Mouse (Mus musculus) neural tube, embryonic 13.5 days (tissue): ENCODE measurements around the gene Plxna4. TPM values are rescaled to one million over a fixed set of nuclear protein-coding genes. Genes with fewer than 3 reads are reported as not detected.

ENCODE experiments used
- ATAC-seq: fragments of 200-750 bp; cut with Nextera tagmentation; 2 replicates; pipeline ENCODE4 v1.8.0; 2017; ENCODE audit warnings: low read depth, mild to moderate bottlenecking, moderate TSS enrichment, moderate library complexity
- H3K27ac ChIP-seq: fragments of 300-500 bp; sonication (generic); replicated peaks from 2 replicates; pipeline ENCODE4 v1.5.1; 2015; ENCODE audit warnings: moderate library complexity, mild to moderate bottlenecking, inconsistent platforms
- H3K27me3 ChIP-seq: fragments of 300-500 bp; sonication (generic); 2 replicates; pipeline ENCODE4 v1.6.1; 2015; ENCODE audit warnings: mild to moderate bottlenecking, inconsistent platforms
- H3K36me3 ChIP-seq: fragments of 300-500 bp; sonication (generic); 2 replicates; pipeline ENCODE4 v1.6.1; 2015; ENCODE audit warnings: mild to moderate bottlenecking, inconsistent platforms
- H3K4me1 ChIP-seq: fragments of 300-500 bp; sonication (generic); replicated peaks from 2 replicates; pipeline ENCODE4 v1.6.1; 2015; ENCODE audit warnings: inconsistent platforms
- H3K4me2 ChIP-seq: fragments of 300-500 bp; sonication (generic); 2 replicates; pipeline ENCODE4 v1.6.1; 2015; ENCODE audit warnings: inconsistent platforms, mild to moderate bottlenecking, moderate library complexity
- H3K4me3 ChIP-seq: fragments of 300-500 bp; sonication (generic); 2 replicates; pipeline ENCODE4 v1.5.1; 2015; ENCODE audit warnings: mild to moderate bottlenecking, inconsistent platforms
- H3K9ac ChIP-seq: fragments of 300-500 bp; sonication (generic); 2 replicates; pipeline ENCODE4 v1.6.1; 2015; ENCODE audit warnings: moderate library complexity, mild to moderate bottlenecking, inconsistent platforms
- H3K9me3 ChIP-seq: fragments of 300-500 bp; sonication (generic); 2 replicates; pipeline ENCODE4 v1.6.1; 2016; ENCODE audit warnings: inconsistent platforms
- WGBS: fragments of 180-500 bp; shearing (Covaris S2); methylation state at CpG from one replicate; pipeline ENCODE4 v1.1.7; 2015; 5-methylcytosine and 5-hydroxymethylcytosine counted together
- polyA plus RNA-seq: library from polyadenylated mRNA; unstranded; fragments of >200 nt; fragmentation: Nextera tagmentation; extraction: Ambion mirVana; gene quantifications from 2 replicates; pipeline ENCODE4 v1.2.1, GENCODE M21; 2015

Plxna4 gene
- polyA plus RNA-seq: 16.1 and 17.1 TPM in 2 replicates

DNA sequence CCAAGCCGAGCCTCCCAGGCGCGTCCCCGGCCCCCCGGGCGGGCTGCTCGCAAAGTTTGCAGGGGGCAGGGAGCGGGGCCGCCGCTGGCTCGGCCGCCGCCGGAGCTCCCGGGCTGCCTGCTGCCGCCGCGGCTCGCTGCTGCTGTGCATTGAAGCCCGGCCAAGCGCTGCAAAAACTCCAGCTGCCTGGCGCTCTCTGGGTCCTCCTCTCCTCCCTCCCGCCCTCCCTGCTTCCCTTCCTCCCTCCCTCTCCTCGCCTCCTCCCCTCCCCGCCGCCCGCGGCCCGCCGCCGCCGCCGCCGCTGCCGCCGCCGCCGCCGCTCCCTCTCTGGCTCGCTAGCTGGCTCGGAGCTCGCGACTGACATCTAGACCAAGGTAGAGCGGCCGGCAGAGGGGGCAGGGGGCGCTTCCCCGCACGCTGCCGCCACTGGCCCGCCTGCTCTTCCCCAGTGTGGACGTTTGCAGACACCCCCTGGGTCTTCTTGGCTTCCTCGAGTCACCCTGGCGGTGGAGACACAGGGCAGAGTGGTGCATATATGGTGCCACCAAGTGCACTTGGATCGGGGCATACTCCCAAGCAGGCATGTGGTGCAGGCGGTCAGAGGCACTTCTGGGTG lies at the start of gene Plxna4:
Plxna4 (minus strand) TSS at position 137 of the 616 bp plus-strand sequence.
- WGBS: under 1% methylated on average over 31 of the region's 55 CpGs
- no peaks in the 10 kb centered on the region for H3K9me3 ChIP-seq
- H3K36me3 ChIP-seq: no peaks in the 10 kb centered on the region
- ATAC-seq: peak; percentile 78
- H3K9ac ChIP-seq: peak within 1 kb of the TSS; percentile 99
- H3K27ac ChIP-seq: peak within 1 kb of the TSS; percentile 97
- peaks cover 44% of the 10 kb centered on the region for H3K4me1 ChIP-seq
- H3K4me2 ChIP-seq: peak within 1 kb of the TSS; percentile 81
- H3K27me3 ChIP-seq: peaks cover 31% of the 10 kb centered on the region
- peak within 1 kb of the TSS; percentile 87 for H3K4me3 ChIP-seq

DNA sequence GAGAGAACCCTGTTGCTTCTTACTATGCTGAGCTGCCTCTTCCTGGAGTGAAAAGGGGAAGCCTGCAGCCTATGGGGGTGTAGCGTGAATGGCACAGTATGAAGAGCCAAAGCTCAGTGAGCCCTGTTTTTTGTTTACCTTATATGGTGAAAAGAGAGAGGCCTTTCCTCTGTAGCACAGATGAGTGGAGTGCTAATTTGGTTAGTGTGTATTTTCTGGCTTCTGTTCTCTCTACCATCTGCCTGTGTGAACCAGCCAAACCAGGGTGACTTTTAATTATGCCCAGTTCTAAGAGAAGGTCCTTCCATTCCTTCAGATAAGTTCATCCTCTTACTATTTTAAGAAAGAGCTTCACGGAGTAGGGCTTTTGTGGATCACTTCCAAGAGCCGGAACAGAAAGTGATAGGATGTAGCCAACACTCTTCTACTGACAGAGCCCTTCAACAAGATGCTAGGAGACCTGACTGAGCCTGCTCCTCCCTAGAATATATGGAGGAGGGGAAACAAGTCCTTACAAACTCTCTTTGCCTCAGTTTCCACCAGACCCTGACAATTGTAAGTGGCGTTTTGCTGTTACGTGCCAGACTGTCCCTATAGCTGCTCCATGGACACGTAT lies 49.7 kb upstream of the Plxna4 start:
- Histone ChIP-seq H3K4me2 (no peak overlapping the region), H3K4me1 (no peaks in the 10 kb centered on the region)
- WGBS: 90% methylated on average over 6 of the region's 6 CpGs

DNA sequence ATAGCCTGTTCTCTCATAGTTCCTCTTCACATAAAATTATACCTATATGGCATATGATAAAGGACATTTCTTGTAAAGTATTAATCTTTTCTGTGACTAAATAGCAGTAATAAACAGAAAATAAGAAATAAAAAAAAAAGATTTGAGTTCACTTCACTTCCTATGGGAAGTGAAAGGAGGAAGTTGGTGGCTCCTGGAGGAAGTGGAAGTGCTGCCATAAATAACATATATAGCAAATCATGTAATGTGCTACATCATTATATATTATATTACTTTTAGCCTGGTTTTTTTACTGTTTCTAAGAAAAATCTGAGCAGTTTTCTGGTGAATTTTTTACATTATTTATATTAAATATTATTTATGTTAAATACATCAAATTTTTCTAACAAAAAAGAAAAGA lies 22.7 kb upstream of the Plxna4 start:
- Histone ChIP-seq H3K4me3 (no peak overlapping the region), H3K27me3 (no peaks in the 10 kb centered on the region), H3K27ac (no peak overlapping the region), H3K9ac (no peak overlapping the region), H3K36me3 (no peaks in the 10 kb centered on the region), H3K4me1 (no peaks in the 10 kb centered on the region), H3K4me2 (no peak overlapping the region), H3K9me3 (no peaks in the 10 kb centered on the region)
- ATAC-seq: no peak

More for the DNA sequence above, 49.7 kb upstream of the Plxna4 start:
- H3K4me3 ChIP-seq: no peak overlapping the region
- no peak overlapping the region for H3K9ac ChIP-seq
- H3K36me3 ChIP-seq: no peaks in the 10 kb centered on the region
- no peaks in the 10 kb centered on the region for H3K27me3 ChIP-seq
- H3K27ac ChIP-seq: no peak overlapping the region
- no peaks in the 10 kb centered on the region for H3K9me3 ChIP-seq
- ATAC-seq: no peak

- ATAC-seq: no peak
- H3K4me1 ChIP-seq: no peaks in the 10 kb centered on the region
- no peak overlapping the region for H3K9ac ChIP-seq
- WGBS: 79% methylated on average over 3 of the region's 3 CpGs
- H3K4me2 ChIP-seq: no peak overlapping the region
- no peaks in the 10 kb centered on the region for H3K36me3 ChIP-seq
- no peak overlapping the region for H3K27ac ChIP-seq
- H3K27me3 ChIP-seq: no peaks in the 10 kb centered on the region
- no peak overlapping the region for H3K4me3 ChIP-seq
- H3K9me3 ChIP-seq: no peaks in the 10 kb centered on the region
These were observed 18.8 kb upstream of the Plxna4 start for GRCm38 (mm10) chr6:32606787-32607186.

DNA sequence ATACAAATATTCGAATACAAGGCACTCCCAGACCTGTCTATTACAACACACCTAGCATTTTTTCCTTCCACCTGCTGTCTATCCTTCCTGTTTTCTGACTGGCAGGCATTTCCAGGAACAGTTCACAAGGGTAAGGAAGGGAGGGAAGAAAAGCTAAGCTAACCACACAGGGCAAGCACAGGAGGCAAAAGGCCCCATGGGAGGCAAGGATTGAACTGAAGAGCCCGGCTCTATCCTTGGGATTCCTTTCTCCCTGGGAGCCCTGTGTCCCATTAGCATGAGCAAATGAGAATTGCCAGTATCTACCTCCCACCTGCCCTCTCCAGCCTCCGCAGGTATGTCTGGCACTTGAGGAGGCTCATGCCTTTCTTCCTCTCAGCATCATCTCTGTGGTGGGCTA lies 17.6 kb upstream of the Plxna4 start:
- Histone ChIP-seq H3K27me3 (no peaks in the 10 kb centered on the region), H3K9ac (no peak overlapping the region), H3K27ac (no peak overlapping the region), H3K36me3 (no peaks in the 10 kb centered on the region), H3K4me3 (no peak overlapping the region), H3K4me1 (no peaks in the 10 kb centered on the region), H3K9me3 (no peaks in the 10 kb centered on the region), H3K4me2 (no peak overlapping the region)
- ATAC-seq: no peak
- WGBS: 38% methylated on average over 3 of the region's 3 CpGs

- H3K4me1 ChIP-seq: no peaks in the 10 kb centered on the region
- no peak overlapping the region for H3K9ac ChIP-seq
- no peaks in the 10 kb centered on the region for H3K9me3 ChIP-seq
- no peaks in the 10 kb centered on the region for H3K27me3 ChIP-seq
- no peak overlapping the region for H3K4me3 ChIP-seq
- H3K4me2 ChIP-seq: no peak overlapping the region
- ATAC-seq: no peak
- H3K27ac ChIP-seq: no peak overlapping the region
- no peaks in the 10 kb centered on the region for H3K36me3 ChIP-seq
- WGBS: 90% methylated on average over 4 of the region's 4 CpGs
These were observed 16.9 kb upstream of the Plxna4 start for GRCm38 (mm10) chr6:32604901-32605300.

- Histone ChIP-seq H3K4me2 (no peak overlapping the region), H3K4me3 (no peak overlapping the region), H3K27ac (no peak overlapping the region), H3K4me1 (no peaks in the 10 kb centered on the region), H3K9ac (no peak overlapping the region), H3K36me3 (no peaks in the 10 kb centered on the region), H3K9me3 (no peaks in the 10 kb centered on the region), H3K27me3 (no peaks in the 10 kb centered on the region)
- 74% methylated on average over 2 of the region's 2 CpGs for WGBS
- ATAC-seq: no peak
These were observed 14.1 kb upstream of the Plxna4 start for GRCm38 (mm10) chr6:32602130-32602529.

- Histone ChIP-seq H3K27me3 (no peaks in the 10 kb centered on the region), H3K36me3 (no peaks in the 10 kb centered on the region), H3K27ac (no peak overlapping the region), H3K4me1 (no peaks in the 10 kb centered on the region), H3K4me3 (no peak overlapping the region), H3K9me3 (no peaks in the 10 kb centered on the region), H3K9ac (no peak overlapping the region), H3K4me2 (no peak overlapping the region)
- WGBS: 80% methylated on average over 2 of the region's 2 CpGs
- ATAC-seq: no peak
These were observed 13.3 kb upstream of the Plxna4 start for GRCm38 (mm10) chr6:32601306-32601705.

- Histone ChIP-seq H3K9me3 (no peaks in the 10 kb centered on the region), H3K9ac (no peak overlapping the region), H3K27me3 (peaks cover 13% of the 10 kb centered on the region), H3K27ac (no peak overlapping the region), H3K4me3 (no peak overlapping the region), H3K4me2 (no peak overlapping the region), H3K4me1 (0 out of 2 replicates have a peak, but pooled peaks cover 4% of the 10 kb centered on the region), H3K36me3 (no peaks in the 10 kb centered on the region)
- ATAC-seq: no peak
- 36% methylated on average over 3 of the region's 3 CpGs for WGBS
These were observed 7.6 kb upstream of the Plxna4 start for GRCm38 (mm10) chr6:32595591-32595990.

DNA sequence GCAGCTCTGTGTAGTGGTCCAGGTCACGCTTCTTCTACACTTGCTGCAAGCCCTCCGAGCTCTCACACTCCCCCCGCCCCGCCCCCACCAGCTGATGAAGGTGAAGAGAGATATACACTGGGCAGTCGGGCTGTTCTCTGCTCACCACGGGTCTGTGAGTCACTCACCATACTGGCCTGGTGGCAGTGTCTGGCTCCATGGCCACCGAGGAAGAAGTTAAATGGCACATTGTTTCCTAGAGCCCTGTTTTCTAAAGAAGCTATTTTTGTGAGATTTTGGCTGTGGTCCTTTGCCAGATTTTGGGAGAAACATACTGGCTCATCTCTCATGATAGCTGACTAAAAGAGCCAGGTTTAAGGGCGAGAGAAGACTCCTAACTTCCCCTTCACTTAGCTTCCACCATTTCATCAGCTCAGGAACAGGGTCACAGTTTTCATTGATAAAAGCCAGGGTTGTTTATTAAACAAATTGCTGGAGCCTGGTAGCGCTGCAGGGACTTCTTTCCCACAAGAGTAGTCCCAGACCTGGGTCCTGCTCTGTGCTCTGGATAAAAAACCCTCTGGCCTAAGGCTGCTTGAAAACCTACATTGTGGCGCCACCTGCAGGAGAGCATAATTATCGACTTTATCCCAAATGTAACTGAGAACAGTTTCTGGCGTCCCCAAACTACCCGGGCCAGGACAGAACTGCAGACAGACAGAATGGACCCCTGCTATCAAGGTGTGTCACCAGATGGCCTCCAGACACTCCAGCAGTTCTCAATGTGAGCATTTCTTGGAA lies 3.2 kb upstream of the Plxna4 start:
- Histone ChIP-seq H3K4me2 (no peak overlapping the region), H3K9me3 (no peaks in the 10 kb centered on the region), H3K27me3 (peaks cover 31% of the 10 kb centered on the region), H3K4me3 (no peak overlapping the region), H3K36me3 (no peaks in the 10 kb centered on the region), H3K9ac (no peak overlapping the region), H3K27ac (no peak overlapping the region), H3K4me1 (peaks cover 14% of the 10 kb centered on the region)
- 35% methylated on average over 13 of the region's 13 CpGs for WGBS
- no peak for ATAC-seq

DNA sequence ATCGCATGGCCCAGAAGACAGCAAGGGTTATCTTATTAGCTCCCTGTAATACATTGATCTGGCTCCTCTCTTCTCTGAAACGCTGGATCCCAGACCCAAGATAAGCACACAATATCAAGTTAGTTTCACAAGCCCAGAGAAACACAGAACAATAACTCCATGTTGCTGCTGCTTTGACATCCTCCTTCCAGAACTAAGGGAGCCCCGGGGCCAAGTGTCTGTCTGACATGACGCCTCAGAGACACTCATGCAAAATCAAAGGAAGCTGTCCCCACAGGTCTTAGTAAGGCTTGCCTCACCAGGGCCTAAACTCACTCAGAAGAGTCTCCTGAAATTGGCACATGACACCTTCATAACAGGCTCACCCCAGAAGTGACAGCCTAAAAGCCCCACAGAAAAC lies 1.6 kb upstream of the Plxna4 start:
- no peak overlapping the region for H3K27ac ChIP-seq
- WGBS: 84% methylated on average over 4 of the region's 4 CpGs
- ATAC-seq: no peak

More for the DNA sequence above, 1.6 kb upstream of the Plxna4 start:
- H3K4me2 ChIP-seq: no peak overlapping the region
- no peak overlapping the region for H3K9ac ChIP-seq
- no peaks in the 10 kb centered on the region for H3K9me3 ChIP-seq
- peaks cover 31% of the 10 kb centered on the region for H3K27me3 ChIP-seq
- H3K4me1 ChIP-seq: peaks cover 30% of the 10 kb centered on the region
- H3K36me3 ChIP-seq: no peaks in the 10 kb centered on the region
- no peak overlapping the region for H3K4me3 ChIP-seq
